Mouse (Mus musculus) stomach, postnatal 0 days (tissue): ENCODE measurements around the gene Rnf166.

Experiments used
- CTCF ChIP-seq: IDR thresholded peaks from 2 replicates; pipeline ENCODE4 v1.5.1; 2016; ENCODE audit warnings: antibody characterized with exemption, low read depth, mild to moderate bottlenecking, moderate library complexity
- EP300 ChIP-seq: optimal IDR thresholded peaks from 2 replicates; pipeline ENCODE3; 2016; ENCODE audit warnings: antibody characterized with exemption

DNA sequence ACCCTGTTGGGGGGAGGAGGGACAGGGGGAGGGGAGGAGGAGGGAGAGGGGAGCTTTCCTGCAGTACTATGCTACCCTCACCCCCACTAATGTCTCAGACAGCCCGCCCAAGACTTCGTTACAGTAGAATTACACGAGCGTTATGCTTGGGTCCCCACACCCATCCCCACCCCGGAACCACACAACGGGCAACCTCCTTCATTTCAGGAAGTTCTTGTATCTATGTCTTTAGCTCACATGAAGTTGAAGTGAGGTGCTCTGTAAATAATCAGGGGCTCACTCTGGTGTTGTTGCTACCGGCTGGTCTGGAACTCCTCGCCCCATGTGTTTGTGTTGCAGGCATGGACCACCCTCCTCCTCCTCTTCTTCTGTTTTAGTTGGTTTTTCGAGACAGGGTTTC is 47.7 kb downstream of the Rnf166 start:
- no peak for TF ChIP-seq CTCF
- no peak for TF ChIP-seq EP300
